Mouse (Mus musculus) heart, adult 2 months (tissue): ENCODE measurements around the gene Slpi. TPM values are rescaled to one million over a fixed set of nuclear protein-coding genes. Genes with fewer than 3 reads are reported as not detected.
A peak's percentile ranks its signal among the peaks of the same experiment; 100 is the strongest.

ENCODE experiments used
- DNase-seq, 2 experiments: peaks; one replicate each; pipeline ENCODE4 v3.0.0; 2021
- H3K27ac ChIP-seq: fragments of 200-600 bp; 2 replicates; pipeline ENCODE4 v1.8.1; 2022
- H3K27me3 ChIP-seq: fragments of 200-500 bp; 2 replicates; pipeline ENCODE4 v1.6.1; 2012; ENCODE audit warnings: mild to moderate bottlenecking, low read length, inconsistent platforms, mixed read lengths; ENCODE audit not compliant: control insufficient read depth, insufficient read depth
- H3K36me3 ChIP-seq: fragments of 200-500 bp; 2 replicates; pipeline ENCODE4 v1.6.1; 2012; ENCODE audit warnings: low read length, inconsistent platforms; ENCODE audit not compliant: control insufficient read depth, insufficient read depth
- H3K4me1 ChIP-seq: fragments of 200-500 bp; 2 replicates; pipeline ENCODE4 v1.6.1; 2011; ENCODE audit warnings: low read length; ENCODE audit not compliant: control insufficient read depth, insufficient read depth
- H3K4me3 ChIP-seq: fragments of 200-600 bp; 2 replicates; pipeline ENCODE4 v1.8.1; 2022
- H3K79me2 ChIP-seq: fragments of 200-500 bp; replicated peaks from 2 replicates; pipeline ENCODE4 v1.6.1; 2012; ENCODE audit warnings: mild to moderate bottlenecking, inconsistent platforms, low read length, moderate library complexity, mixed read lengths; ENCODE audit not compliant: control insufficient read depth, insufficient read depth
- H3K9ac ChIP-seq: fragments of 200-500 bp; 2 replicates; pipeline ENCODE4 v1.6.1; 2012; ENCODE audit warnings: low read depth, mild to moderate bottlenecking, control low read depth, inconsistent platforms, low read length, mixed read lengths
- CTCF ChIP-seq: fragments of 200-600 bp; IDR thresholded peaks from 2 replicates; pipeline ENCODE4 v1.8.1; 2022; ENCODE audit warnings: antibody characterized with exemption, mild to moderate bottlenecking, moderate library complexity
- EP300 ChIP-seq: fragments of 200-500 bp; IDR thresholded peaks from 2 replicates; pipeline ENCODE4 v1.6.1; 2011; ENCODE audit warnings: low read depth, low read length, control low read depth; ENCODE audit not compliant: insufficient read depth
- POLR2A ChIP-seq: fragments of 200-500 bp; IDR thresholded peaks from 2 replicates; pipeline ENCODE4 v1.6.1; 2011; ENCODE audit warnings: mild to moderate bottlenecking, low read depth, low read length, control low read depth; ENCODE audit not compliant: insufficient read depth
- WGBS: fragments of 180-500 bp; shearing (Covaris S2); methylation state at CpG from one replicate; pipeline ENCODE4 v1.1.7; 2018; 5-methylcytosine and 5-hydroxymethylcytosine counted together
- intact Hi-C: fragments of 180-260 bp; cut with DNase I; formaldehyde crosslinking; loops from one replicate; pipeline ENCODE4 v1.15.1; 2025
- polyA plus RNA-seq: library from polyadenylated mRNA; depleted of rRNA; stranded (reverse); fragments of >200 nt; gene quantifications from 2 replicates; pipeline ENCODE4 v1.2.3, GENCODE M21; 2012
- total RNA-seq, 2 experiments: library from RNA; stranded (reverse); gene quantifications; 2 replicates each; pipeline ENCODE4 v1.2.3; 2021

Slpi gene
- total and polyA plus RNA-seq, 3 experiments, result 8.3 to 26.4 (median 10.9) TPM

- peaks cover 12% of the 10 kb centered on the region for H3K4me1 ChIP-seq
- H3K27ac ChIP-seq, result no peak overlapping the region
- H3K9ac ChIP-seq, result no peak overlapping the region
- WGBS, result 73% methylated on average over 3 of the region's 3 CpGs
- no peak for DNase-seq
- H3K79me2 ChIP-seq, result no peaks in the 10 kb centered on the region
- intact Hi-C loops, result no loop called here
- no peak overlapping the region for H3K4me3 ChIP-seq
- H3K36me3 ChIP-seq, result no peaks in the 10 kb centered on the region
- TF ChIP-seq CTCF (no peak), EP300 (no peak), POLR2A (no peak)
- H3K27me3 ChIP-seq, result no peaks in the 10 kb centered on the region
These were observed 45.8 kb upstream of the Slpi start for GRCm38 (mm10) chr2:164434681-164435080.

- Histone ChIP-seq H3K36me3 (no peaks in the 10 kb centered on the region), H3K4me3 (no peak overlapping the region), H3K27me3 (no peaks in the 10 kb centered on the region), H3K79me2 (no peaks in the 10 kb centered on the region), H3K9ac (no peak overlapping the region), H3K4me1 (peaks cover 10% of the 10 kb centered on the region), H3K27ac (no peak overlapping the region; the same call in 1 of the 2 replicates)
- WGBS, result 86% methylated on average over 9 of the region's 9 CpGs
- TF ChIP-seq EP300 (no peak), POLR2A (no peak), CTCF (no peak)
- intact Hi-C loops, result no loop called here
- no peak for DNase-seq
These were observed 44.5 kb upstream of the Slpi start for GRCm38 (mm10) chr2:164433278-164433895.

GRCm38 (mm10) chr2:164432541-164433191 is 43.8 kb upstream of the Slpi start:
- intact Hi-C loops, result no loop called here
- peak overlapping the region; percentile 30 for H3K27ac ChIP-seq
- H3K27me3 ChIP-seq, result no peaks in the 10 kb centered on the region
- peak in 1 of 2 experiments; percentile 56 for DNase-seq
- H3K79me2 ChIP-seq, result no peaks in the 10 kb centered on the region
- no peak for TF ChIP-seq EP300
- TF ChIP-seq CTCF, result no peak
- no peaks in the 10 kb centered on the region for H3K36me3 ChIP-seq
- WGBS, result 29% methylated on average over 22 of the region's 22 CpGs
- no peak overlapping the region for H3K4me3 ChIP-seq
- H3K9ac ChIP-seq, result peak overlapping the region; percentile 10; the same call in 1 of the 2 replicates
- H3K4me1 ChIP-seq, result peaks cover 9% of the 10 kb centered on the region

GRCm38 (mm10) chr2:164431676-164432465 is 43.0 kb upstream of the Slpi start:
- H3K27me3 ChIP-seq, result no peaks in the 10 kb centered on the region
- H3K27ac ChIP-seq, result peak overlapping the region; percentile 30
- H3K9ac ChIP-seq, result no peak overlapping the region
- no peak overlapping the region for H3K4me3 ChIP-seq
- intact Hi-C loops, result no loop called here
- TF ChIP-seq CTCF (no peak), EP300 (no peak), POLR2A (no peak)
- 76% methylated on average over 9 of the region's 9 CpGs for WGBS
- H3K79me2 ChIP-seq, result no peaks in the 10 kb centered on the region
- no peak for DNase-seq
- no peaks in the 10 kb centered on the region for H3K36me3 ChIP-seq
- H3K4me1 ChIP-seq, result peaks cover 7% of the 10 kb centered on the region

- TF ChIP-seq POLR2A, result no peak
- TF ChIP-seq EP300, result no peak
- TF ChIP-seq CTCF, result no peak
- Histone ChIP-seq H3K9ac (no peak overlapping the region), H3K27me3 (no peaks in the 10 kb centered on the region), H3K79me2 (no peaks in the 10 kb centered on the region), H3K36me3 (no peaks in the 10 kb centered on the region), H3K27ac (no peak overlapping the region), H3K4me1 (peaks cover 7% of the 10 kb centered on the region), H3K4me3 (no peak overlapping the region)
- no peak for DNase-seq
- WGBS, result 60% methylated on average over 7 of the region's 7 CpGs
- intact Hi-C loops, result no loop called here
These were observed 41.8 kb upstream of the Slpi start for GRCm38 (mm10) chr2:164430697-164431096.
